Mouse (Mus musculus) intestine, embryonic 14.5 days (tissue): ENCODE results near the gene A730046J19Rik. TPM values are rescaled to one million over a fixed set of nuclear protein-coding genes. Genes with fewer than 3 reads are reported as not detected.

ENCODE experiments used
- ATAC-seq: fragments of 200-750 bp; cut with Nextera tagmentation; replicated peaks from 2 replicates; pipeline ENCODE4 v1.8.0; 2017; ENCODE audit warnings: low read depth, moderate number of reproducible peaks, moderate TSS enrichment, moderate library complexity; ENCODE audit not compliant: low FRiP score, low TSS enrichment
- DNase-seq: peaks from one replicate; pipeline ENCODE4 v3.0.0-alpha.2; 2018; ENCODE audit warnings: low spot score
- H3K27ac ChIP-seq: fragments of 300-500 bp; sonication (generic); 2 replicates; pipeline ENCODE4 v1.5.1; 2014; ENCODE audit warnings: low read depth, mild to moderate bottlenecking, control low read depth
- H3K27me3 ChIP-seq: fragments of 300-500 bp; sonication (generic); replicated peaks from 2 replicates; pipeline ENCODE4 v1.6.1; 2014; ENCODE audit warnings: low read length, control low read depth; ENCODE audit not compliant: control insufficient read depth, insufficient read depth
- H3K36me3 ChIP-seq: fragments of 300-500 bp; sonication (generic); 2 replicates; pipeline ENCODE4 v1.6.1; 2014; ENCODE audit warnings: low read length, control low read depth; ENCODE audit not compliant: control insufficient read depth, insufficient read depth
- H3K4me1 ChIP-seq: fragments of 300-500 bp; sonication (generic); replicated peaks from 2 replicates; pipeline ENCODE4 v1.6.1; 2014; ENCODE audit warnings: low read length, control low read depth, mixed read lengths; ENCODE audit not compliant: control insufficient read depth, insufficient read depth
- H3K4me2 ChIP-seq: fragments of 300-500 bp; sonication (generic); 2 replicates; pipeline ENCODE4 v1.6.1; 2014; ENCODE audit warnings: low read length
- H3K4me3 ChIP-seq: fragments of 300-500 bp; sonication (generic); 2 replicates; pipeline ENCODE4 v1.5.1; 2014; ENCODE audit warnings: low read depth, low read length, control low read depth, mixed read lengths
- H3K9ac ChIP-seq: fragments of 300-500 bp; sonication (generic); 2 replicates; pipeline ENCODE4 v1.6.1; 2014; ENCODE audit warnings: mild to moderate bottlenecking, low read length
- H3K9me3 ChIP-seq: fragments of 300-500 bp; sonication (generic); 2 replicates; pipeline ENCODE4 v1.6.1; 2016; ENCODE audit warnings: low read length, control low read depth; ENCODE audit not compliant: control insufficient read depth
- WGBS: fragments of 180-500 bp; shearing (Covaris S2); extraction: QIAGEN DNeasy Blood & Tissue Kit; methylation state at CpG from one replicate; pipeline ENCODE4 v1.1.7; 2014; 5-methylcytosine and 5-hydroxymethylcytosine counted together
- polyA plus RNA-seq: library from polyadenylated mRNA; unstranded; fragments of >200 nt; fragmentation: Nextera tagmentation; extraction: Ambion mirVana; gene quantifications from 2 replicates; pipeline ENCODE4 v1.2.1, GENCODE M21; 2014

A730046J19Rik gene
- 0.48 and 0.51 TPM in 2 replicates for polyA plus RNA-seq

DNA sequence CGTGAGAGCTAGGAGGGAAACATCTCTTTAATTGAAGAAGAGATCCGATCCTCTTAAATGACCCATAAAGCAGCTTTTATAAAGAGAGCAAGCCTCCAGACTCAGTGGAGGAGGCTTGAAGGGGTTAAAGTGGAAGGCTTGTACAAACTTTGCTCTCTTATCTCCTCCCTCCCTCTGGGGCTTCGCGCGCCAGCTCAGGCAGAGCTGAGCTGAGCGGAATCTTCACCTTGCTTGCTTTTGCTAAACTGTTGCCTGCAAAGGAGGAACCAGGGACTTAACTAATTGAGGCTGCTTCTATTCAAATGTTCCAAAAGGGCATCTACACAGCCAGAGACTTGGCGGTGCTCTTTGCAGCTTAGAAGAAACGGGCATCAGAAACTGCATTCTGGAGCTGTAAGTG is at the start of gene A730046J19Rik:
A730046J19Rik (plus strand) TSS at position 173 of the 400 bp plus-strand sequence.
- Histone ChIP-seq H3K36me3 (no peaks in the 10 kb centered on the region), H3K9ac (no peak within 1 kb of the TSS), H3K27ac (no peak within 1 kb of the TSS), H3K9me3 (no peaks in the 10 kb centered on the region), H3K4me1 (no peaks in the 10 kb centered on the region), H3K27me3 (no peaks in the 10 kb centered on the region), H3K4me2 (peak within 1 kb of the TSS; percentile 43), H3K4me3 (0 out of 2 replicates have a peak within 1 kb of the TSS, but pooled peaks have one; percentile 8)
- WGBS = 16% methylated on average over 8 of the region's 8 CpGs
- ATAC-seq = no peak
- DNase-seq = no peak

DNA sequence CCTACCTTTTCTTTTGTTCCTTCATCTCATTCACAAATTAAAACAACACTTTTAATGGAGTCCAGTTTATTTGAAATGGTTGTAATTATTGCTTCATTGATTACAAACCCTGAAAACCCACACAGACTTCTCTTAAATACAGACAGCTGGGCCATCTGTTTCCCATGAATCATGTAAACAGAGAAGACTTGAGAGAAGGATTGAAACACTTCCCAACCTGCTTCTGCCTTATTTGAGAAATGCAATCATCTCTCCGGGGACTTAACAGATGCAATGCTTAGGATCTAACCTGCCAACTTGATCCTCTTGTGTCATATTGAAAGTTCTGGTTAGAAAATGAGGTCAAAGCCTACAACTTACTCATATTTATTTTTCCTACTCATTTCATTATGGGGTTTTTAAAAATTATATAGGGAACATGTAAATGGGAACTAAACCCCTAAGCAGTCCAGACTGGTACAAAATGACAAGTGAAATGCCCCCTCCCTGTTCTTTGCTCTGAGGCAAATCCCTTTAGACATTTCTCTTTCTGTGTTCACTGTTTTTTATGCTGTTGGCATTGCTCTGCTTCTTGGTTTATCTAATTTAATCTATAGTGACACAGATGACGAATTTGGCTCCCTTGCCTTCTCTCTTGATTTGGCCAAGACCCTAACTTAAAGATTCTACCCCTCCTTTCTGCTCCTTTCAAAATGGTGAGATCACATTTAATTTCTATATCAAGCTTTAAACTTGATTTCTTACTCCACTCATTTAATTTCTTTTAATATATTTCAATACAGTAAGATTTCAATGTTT is 48.7 kb upstream of the A730046J19Rik start:
- WGBS = 55% methylated on average over 2 of the region's 2 CpGs
- Histone ChIP-seq H3K9ac (no peak overlapping the region), H3K9me3 (no peaks in the 10 kb centered on the region), H3K36me3 (no peaks in the 10 kb centered on the region), H3K27ac (no peak overlapping the region), H3K4me3 (no peak overlapping the region), H3K4me1 (no peaks in the 10 kb centered on the region), H3K4me2 (no peak overlapping the region), H3K27me3 (no peaks in the 10 kb centered on the region)
- ATAC-seq (no peak), DNase-seq (no peak)

DNA sequence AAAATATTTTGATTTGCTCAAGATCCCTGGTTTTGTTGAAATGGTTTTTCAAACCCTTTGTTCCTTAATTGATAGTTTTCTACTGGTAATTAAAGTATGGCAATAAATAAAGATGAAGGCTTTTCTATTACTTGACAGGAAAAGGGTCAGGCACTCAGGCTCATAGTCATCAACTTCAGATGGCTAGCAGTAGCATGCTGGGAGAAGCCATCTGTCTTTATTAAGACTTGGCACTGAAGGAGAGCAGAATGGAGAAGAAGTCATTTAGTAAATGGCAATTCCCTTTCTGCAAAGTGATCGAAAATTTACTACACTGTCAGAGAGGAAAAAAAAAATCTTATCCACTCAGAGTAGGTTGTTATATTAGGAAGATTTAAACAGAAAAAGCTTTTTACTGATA is 17.2 kb upstream of the A730046J19Rik start:
- Histone ChIP-seq H3K4me1 (no peaks in the 10 kb centered on the region), H3K36me3 (no peaks in the 10 kb centered on the region), H3K9ac (no peak overlapping the region), H3K4me2 (no peak overlapping the region), H3K27me3 (no peaks in the 10 kb centered on the region), H3K9me3 (no peaks in the 10 kb centered on the region), H3K27ac (no peak overlapping the region), H3K4me3 (no peak overlapping the region)
- ATAC-seq = no peak
- no peak for DNase-seq
- WGBS = 63% methylated on average over 1 of the region's 1 CpGs

DNA sequence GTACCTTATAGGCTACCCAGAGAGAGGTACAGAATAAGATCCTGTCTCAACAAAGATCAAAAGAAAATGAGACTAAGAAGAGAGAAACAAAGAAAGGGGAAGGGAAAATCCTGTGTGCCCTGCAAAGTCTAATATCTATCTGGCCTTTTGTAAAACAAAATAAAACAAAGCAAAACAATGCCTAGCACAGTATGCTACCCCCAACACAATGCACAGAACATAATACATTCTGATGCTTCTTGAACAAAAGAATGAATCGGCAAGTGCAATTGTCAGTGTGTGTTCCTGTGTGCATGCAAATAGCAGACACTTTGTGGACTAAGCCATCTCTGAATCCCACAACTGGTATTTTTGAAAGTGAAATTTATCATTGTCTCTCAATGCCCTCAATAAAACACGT is 3.5 kb upstream of the A730046J19Rik start:
- 89% methylated on average over 2 of the region's 2 CpGs for WGBS
- Histone ChIP-seq H3K27ac (no peak overlapping the region), H3K9ac (no peak overlapping the region), H3K4me1 (no peaks in the 10 kb centered on the region), H3K27me3 (no peaks in the 10 kb centered on the region), H3K9me3 (no peaks in the 10 kb centered on the region), H3K36me3 (no peaks in the 10 kb centered on the region), H3K4me2 (no peak overlapping the region), H3K4me3 (no peak overlapping the region)
- ATAC-seq (no peak), DNase-seq (no peak)

DNA sequence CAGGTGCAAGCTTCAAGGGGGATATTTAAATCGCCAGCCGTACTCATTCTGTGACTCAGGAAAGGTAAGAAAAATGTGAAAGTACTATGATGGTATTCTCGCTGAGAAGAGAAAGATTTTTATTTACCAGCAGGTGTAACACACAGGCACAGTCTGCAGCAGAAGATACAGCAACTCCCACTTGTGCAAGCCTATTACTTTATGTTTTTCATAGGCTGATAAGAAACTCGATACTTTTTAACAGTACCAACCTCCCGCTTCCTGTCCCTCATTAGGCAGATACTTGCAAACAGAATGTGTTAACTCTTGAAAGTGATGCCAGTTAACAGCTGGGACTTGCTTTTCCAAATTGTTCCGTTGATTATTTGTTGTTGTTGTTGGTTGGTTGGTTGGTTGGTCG is 616 bp downstream of the A730046J19Rik start:
- no peaks in the 10 kb centered on the region for H3K36me3 ChIP-seq
- H3K4me1 ChIP-seq = no peaks in the 10 kb centered on the region
- H3K27me3 ChIP-seq = no peaks in the 10 kb centered on the region
- H3K9me3 ChIP-seq = no peaks in the 10 kb centered on the region
- WGBS = 23% methylated on average over 7 of the region's 7 CpGs
- peak overlapping the region; percentile 43 for H3K4me2 ChIP-seq
- no peak for DNase-seq
- H3K4me3 ChIP-seq = 0 out of 2 replicates have a peak overlapping the region, but pooled peaks have one; percentile 8
- no peak overlapping the region for H3K27ac ChIP-seq
- H3K9ac ChIP-seq = no peak overlapping the region
- ATAC-seq = no peak

DNA sequence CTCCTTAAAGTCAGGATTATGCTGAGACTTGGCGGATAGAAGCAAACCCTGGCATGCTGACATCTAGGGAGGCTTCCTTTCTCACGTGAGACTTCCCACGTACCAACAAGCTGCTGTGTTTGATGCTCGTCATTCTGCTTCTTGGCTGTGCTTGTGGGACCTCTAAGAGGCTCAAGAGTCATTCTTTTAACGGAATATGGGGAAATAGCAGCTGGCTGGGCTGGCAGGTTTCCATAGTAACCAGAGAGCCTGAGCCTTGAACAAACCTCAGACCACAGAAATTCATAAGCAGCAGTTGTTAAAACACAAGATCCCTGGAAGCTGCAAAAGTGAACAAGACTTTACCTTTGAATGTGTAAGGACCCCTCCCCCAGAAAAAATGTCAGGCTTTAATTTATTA is 9.4 kb downstream of the A730046J19Rik start:
- 56% methylated on average over 5 of the region's 5 CpGs for WGBS
- no peak for DNase-seq
- Histone ChIP-seq H3K36me3 (no peaks in the 10 kb centered on the region), H3K27ac (no peak overlapping the region), H3K9ac (no peak overlapping the region), H3K4me1 (no peaks in the 10 kb centered on the region), H3K4me3 (no peak overlapping the region), H3K27me3 (no peaks in the 10 kb centered on the region), H3K9me3 (no peaks in the 10 kb centered on the region), H3K4me2 (no peak overlapping the region)
- no peak for ATAC-seq

Other genes with a start within 250 kb of the A730046J19Rik start
- 4.8 and 4.9 TPM in 2 replicates for gene Dcx, start 220.4 kb upstream of the A730046J19Rik start, polyA plus RNA-seq
- 19.4 and 20.0 TPM in 2 replicates for gene Alg13, start 164.1 kb downstream of the A730046J19Rik start, polyA plus RNA-seq